Mouse (Mus musculus) MEL-GATA-1-ER (cell line): Measurements from ENCODE around the gene Suclg2.

Experiments
- DNase-seq: peaks from one replicate; pipeline ENCODE4 v3.0.0-alpha.2; 2012; ENCODE audit warnings: low read depth; ENCODE audit errors: extremely low read depth

Suclg2 gene

GRCm38 (mm10) chr6:95573035-95573759 lies 145.4 kb downstream of the Suclg2 start:
- no peak for DNase-seq

- DNase-seq: no peak
Measured at GRCm38 (mm10) chr6:95571620-95572019, 147.0 kb downstream of the Suclg2 start.

GRCm38 (mm10) chr6:95563355-95564009 lies 155.1 kb downstream of the Suclg2 start:
- DNase-seq: no peak

GRCm38 (mm10) chr6:95556320-95556719 lies 162.3 kb downstream of the Suclg2 start:
- DNase-seq: no peak

- no peak for DNase-seq
Measured at GRCm38 (mm10) chr6:95552339-95552950, 166.2 kb downstream of the Suclg2 start.

GRCm38 (mm10) chr6:95551000-95551399 lies 167.6 kb downstream of the Suclg2 start:
- DNase-seq: no peak

GRCm38 (mm10) chr6:95546189-95546832 lies 172.3 kb downstream of the Suclg2 start:
- no peak for DNase-seq

GRCm38 (mm10) chr6:95545714-95546113 lies 172.9 kb downstream of the Suclg2 start:
- DNase-seq: no peak

- no peak for DNase-seq
Measured at GRCm38 (mm10) chr6:95545296-95545695, 173.3 kb downstream of the Suclg2 start.

- no peak for DNase-seq
Measured at GRCm38 (mm10) chr6:95535191-95535590, 183.4 kb downstream of the Suclg2 start.

GRCm38 (mm10) chr6:95519846-95520245 lies 198.8 kb downstream of the Suclg2 start:
- no peak for DNase-seq

GRCm38 (mm10) chr6:95518406-95518805 lies 200.2 kb downstream of the Suclg2 start:
- DNase-seq: no peak

- no peak for DNase-seq
Measured at GRCm38 (mm10) chr6:95515721-95516120, 202.9 kb downstream of the Suclg2 start.

GRCm38 (mm10) chr6:95514726-95515125 lies 203.9 kb downstream of the Suclg2 start:
- no peak for DNase-seq

GRCm38 (mm10) chr6:95511689-95512088 lies 206.9 kb downstream of the Suclg2 start:
- DNase-seq: no peak

GRCm38 (mm10) chr6:95500771-95501170 lies 217.8 kb downstream of the Suclg2 start:
- no peak for DNase-seq

- no peak for DNase-seq
Measured at GRCm38 (mm10) chr6:95499639-95500038, 219.0 kb downstream of the Suclg2 start.

GRCm38 (mm10) chr6:95492216-95492956 lies 226.2 kb downstream of the Suclg2 start:
- DNase-seq: no peak

GRCm38 (mm10) chr6:95491043-95491442 lies 227.6 kb downstream of the Suclg2 start:
- no peak for DNase-seq

- DNase-seq: no peak
Measured at GRCm38 (mm10) chr6:95485791-95486190, 232.8 kb downstream of the Suclg2 start.

- DNase-seq: no peak
Measured at GRCm38 (mm10) chr6:95484183-95484818, 234.3 kb downstream of the Suclg2 start.
